Mouse (Mus musculus): ENCODE results near the gene Chn2.

The Chn2 gene

DNA sequence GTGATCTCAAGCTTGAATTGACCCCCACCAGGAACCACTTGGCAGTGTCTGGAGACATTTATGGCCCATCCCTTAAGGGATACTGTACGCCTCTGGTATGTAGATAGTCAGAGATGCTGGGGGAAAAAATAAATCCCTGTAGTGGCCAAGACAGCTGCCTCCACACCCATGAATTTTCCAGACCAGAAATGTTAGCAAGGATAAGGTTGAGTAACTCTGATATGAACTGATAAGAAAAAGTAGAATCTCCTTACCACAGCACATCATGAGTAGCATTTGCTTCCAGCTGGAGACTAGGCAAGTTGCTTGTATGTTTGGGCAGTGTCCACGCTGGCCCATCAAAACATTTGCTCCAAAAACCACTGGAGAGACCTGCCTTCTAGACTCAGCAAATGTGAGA, 239.3 kb downstream of the Chn2 start:
- DNase-seq (ENCODE audit: low read depth, low spot score): no peak

DNA sequence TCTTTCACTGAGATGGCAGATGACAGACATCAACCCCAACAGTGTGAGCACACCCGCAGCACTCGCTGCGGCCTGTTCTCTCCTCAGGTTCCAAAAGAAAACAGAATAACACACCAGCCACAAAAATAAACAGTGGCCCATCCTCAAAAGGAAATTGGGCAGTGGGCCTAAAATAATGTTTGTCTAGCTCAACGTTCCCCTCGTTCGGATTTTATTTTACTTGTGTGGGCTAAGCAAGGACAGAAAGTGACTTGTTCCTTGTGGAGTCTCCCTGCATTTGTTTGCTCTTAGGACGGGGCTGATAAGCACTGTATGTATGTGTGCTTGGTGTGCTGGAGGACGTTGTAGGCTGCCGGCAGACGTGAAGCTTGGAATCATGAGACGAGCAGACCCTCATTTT, 240.0 kb downstream of the Chn2 start:
- DNase-seq (ENCODE audit: low read depth, low spot score): no peak

DNA sequence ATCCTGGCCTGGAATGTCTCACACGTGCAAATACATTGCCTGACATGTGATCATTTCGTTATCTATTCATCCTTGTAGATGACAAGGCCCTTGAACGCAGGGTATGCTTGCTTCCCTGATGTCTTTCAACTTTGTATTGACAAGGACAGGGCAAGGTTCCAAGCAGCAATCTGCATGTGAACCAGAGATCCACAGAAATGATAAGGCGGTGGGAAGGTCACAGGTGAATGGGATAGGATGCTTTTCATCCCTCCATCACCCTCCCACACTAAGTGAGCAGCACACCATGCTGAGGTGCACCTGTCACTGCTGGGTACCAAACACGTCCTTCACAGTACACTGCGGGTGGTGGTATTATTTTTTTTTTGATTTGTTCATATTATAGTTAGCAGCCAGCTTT, 240.9 kb downstream of the Chn2 start:
- no peak for DNase-seq (ENCODE audit: low read depth, low spot score)

DNA sequence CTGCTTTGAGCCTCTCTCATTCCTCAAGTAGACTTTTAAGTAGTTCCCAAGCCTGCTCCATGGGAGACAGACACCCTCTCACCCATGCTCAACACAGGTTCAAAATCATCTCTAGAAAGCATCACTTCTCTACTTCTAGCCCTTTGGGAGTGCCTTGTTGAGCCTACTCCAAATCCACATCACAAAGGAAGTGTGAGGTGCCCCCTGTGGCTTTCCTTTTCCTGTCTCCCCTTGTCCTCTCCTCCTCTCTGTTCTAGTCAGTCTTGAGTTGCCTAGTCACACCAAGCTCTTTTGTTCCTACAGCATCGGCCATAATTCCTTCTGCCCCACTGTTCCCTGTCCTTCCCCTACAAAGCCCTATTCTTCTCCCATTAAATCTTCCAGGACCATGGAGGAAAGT, 243.9 kb downstream of the Chn2 start:
- DNase-seq (ENCODE audit: low read depth, low spot score): no peak

DNA sequence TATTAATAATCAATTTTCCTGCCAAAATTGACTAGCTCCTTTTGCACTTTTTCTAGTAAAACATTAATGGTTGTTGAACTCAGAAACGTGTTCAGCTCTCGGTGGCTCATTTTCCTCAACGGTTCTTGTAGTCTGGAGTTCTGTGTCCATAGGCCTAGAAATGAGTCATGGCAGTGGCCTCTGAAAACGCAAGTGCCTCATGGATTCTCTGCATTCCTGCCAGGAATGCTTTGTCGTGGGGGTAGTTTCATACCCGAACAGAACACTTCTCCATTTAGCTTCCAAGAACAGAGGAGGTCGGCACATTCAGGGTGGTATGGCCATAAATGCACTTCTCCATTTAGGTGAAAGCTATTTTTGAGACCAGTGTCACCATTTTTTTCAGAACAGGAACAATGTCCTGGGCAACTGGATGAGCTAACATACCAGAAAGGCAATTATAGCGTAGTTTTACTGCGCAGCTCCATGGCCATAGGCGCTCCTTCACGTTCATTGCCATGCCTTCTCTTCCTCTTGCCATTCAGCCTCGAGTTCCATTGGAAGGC, 244.9 kb downstream of the Chn2 start:
- DNase-seq (ENCODE audit: low read depth, low spot score): no peak

DNA sequence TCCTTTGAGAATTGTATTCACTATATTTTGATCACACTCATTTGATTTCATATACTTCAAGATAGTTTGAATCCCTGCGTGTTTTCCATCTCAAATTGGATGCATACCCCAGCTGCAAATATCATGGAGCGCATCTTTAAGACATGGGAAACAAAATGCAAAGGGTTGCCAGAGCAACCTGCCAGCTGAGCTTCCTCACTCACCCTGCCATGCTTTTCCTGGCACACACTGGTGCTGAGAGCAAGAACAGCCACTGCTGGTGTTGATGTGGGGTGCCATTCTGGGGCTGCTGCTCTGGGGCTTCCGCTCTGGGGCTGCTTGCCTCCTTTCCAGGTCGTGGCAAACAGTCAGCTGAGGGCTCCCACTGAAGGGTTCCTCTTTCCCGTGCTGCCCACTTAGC, 247.5 kb downstream of the Chn2 start:
- no peak for DNase-seq (ENCODE audit: low read depth, low spot score)

DNA sequence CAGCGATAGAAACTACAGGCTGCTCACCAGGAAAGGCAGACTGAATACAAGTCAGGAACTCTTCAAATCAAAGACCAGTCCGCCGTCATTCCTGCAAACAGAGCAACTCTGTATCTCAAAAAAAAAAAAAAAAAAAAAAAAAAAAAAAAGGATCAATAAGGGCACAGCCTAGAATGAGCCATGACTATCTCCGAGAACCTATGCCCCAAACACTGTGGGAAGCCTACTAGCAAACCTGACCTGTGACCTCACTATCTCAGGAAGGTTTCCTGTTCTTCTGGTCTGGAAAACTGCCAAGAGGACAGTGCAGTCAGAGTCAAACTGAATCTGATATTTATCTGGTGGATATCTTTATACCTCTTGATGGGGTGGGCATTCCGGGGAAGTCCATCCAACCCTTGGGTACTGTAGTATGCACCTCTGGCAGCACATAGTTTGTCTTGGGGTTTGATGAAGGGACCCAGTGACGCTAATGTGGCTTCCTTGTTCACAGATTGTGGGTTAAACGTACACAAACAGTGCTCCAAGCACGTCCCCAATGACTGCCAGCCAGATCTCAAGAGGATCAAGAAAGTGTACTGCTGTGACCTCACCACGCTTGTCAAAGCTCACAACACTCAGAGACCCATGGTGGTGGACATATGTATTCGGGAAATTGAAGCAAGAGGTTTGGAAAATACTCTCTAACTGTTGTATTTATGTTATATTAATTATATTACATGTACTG, 250.6 kb downstream of the Chn2 start:
- peak; percentile 18 for DNase-seq (ENCODE audit: low read depth, low spot score)

DNA sequence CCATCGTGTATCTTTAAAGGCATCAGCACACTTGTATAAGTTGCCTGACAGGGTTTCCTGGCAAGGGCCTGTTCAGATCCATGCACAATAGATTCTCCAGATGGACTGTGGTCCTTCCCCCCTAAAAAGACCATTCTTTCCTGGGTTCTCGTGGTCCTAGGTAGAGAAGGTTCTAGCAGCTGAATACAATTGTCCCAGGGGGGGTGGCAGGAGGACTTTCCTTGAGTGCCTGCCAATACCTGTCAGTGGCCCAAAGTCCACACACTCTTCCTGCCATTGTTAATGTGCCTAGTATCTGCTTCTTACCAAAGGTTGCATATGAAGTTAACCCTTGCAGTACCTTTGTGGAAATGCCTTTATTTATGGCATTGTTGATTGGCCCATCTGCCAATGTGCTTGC, 257.9 kb downstream of the Chn2 start:
- no peak for DNase-seq (ENCODE audit: low read depth, low spot score)

DNA sequence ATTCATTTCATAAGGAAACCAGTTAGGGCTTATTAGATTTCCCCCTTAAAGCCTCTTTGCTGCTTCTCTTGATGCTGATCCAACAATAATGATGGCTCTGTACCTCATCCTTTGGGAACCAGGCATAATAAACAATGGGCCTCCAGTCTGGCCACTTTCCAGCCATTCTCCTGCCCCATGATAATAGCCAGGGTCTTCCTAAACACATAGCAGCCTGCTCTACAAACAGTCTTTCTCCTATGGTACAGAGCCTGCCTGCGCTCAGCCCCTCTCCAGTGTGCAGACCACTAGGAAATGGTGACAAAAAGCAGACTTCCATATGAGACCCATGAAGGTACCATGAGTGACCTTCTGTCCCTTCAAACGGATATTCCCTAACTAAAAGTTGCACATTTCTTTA, 260.1 kb downstream of the Chn2 start:
- DNase-seq (ENCODE audit: low read depth, low spot score): no peak

DNA sequence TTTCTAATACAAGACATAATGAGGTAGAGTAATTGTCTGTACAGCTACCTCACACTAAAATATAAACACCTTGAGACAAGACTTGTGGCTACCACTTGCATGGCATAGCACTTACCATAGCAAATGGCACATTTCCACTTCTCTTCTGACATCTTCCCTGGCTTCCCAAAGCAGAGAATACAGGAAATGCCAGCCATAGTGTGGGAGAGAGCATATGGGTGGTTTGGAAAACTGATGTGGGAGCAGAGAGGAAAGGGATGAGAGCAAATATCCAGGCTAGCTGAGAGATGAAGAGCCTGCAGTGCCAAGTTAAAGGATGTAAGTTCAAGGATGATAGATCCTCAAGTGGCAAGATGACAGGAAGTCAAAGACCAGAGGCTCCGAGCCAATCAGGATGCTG, 266.4 kb downstream of the Chn2 start:
- no peak for DNase-seq (ENCODE audit: low read depth, low spot score)

DNA sequence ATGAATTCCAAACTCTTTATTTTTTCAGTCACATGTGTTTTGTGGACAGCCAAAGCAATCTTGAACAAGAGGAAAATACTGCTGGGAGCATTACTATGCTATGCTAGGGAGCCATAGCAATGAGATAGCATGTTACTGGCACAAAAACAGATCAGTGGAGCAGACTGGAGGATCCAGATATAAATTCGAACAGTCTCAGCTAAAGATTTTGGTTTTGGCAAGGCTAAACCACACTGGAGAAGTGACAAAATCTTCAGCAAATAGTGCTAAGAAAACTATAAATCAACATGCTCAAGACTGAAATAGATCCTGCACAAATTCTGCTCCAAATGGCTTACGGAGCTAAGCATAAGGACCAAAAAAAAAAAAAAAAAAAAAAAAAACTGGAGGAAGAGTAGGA, 273.7 kb downstream of the Chn2 start:
- DNase-seq (ENCODE audit: low read depth, low spot score): no peak

DNA sequence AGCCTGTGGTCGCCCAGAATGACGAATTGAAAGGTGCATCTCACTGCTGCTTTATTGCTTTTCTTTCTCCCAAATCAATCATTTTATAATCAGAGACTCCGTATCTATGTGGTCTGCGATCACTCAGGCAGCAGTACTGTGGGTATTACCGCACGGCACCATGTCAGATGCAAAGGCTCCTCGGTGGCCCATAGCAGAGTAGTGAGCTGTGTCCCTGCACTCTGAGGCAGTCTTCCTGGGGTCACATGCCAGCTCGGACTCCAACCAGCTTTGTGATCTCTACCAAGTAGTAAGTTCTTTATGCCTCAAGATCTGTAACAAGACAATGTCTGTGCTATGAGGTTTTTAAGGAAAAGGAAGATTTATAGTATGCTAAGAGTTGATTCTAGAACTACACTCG, 279.3 kb downstream of the Chn2 start:
- no peak for DNase-seq (ENCODE audit: low read depth, low spot score)

DNA sequence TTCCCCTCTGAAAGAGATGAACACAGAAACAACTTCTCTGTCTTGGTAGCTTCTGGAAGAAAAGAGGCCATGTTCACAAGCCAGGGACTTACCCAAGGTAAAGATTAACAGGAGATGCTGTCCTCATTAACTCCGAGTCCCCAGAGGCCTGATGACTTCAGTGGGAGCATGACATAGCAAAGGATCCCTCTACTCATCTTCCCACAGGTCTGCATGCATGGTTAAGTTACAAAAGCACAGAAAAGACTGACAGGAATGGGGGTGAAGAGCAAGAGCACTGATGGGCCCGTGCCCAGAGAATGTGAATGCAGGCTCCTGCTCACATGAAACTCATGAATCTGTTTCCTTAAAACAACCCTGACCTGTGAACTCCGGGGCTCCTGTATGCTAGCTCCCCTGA, 279.8 kb downstream of the Chn2 start:
- no peak for DNase-seq (ENCODE audit: low read depth, low spot score)

DNA sequence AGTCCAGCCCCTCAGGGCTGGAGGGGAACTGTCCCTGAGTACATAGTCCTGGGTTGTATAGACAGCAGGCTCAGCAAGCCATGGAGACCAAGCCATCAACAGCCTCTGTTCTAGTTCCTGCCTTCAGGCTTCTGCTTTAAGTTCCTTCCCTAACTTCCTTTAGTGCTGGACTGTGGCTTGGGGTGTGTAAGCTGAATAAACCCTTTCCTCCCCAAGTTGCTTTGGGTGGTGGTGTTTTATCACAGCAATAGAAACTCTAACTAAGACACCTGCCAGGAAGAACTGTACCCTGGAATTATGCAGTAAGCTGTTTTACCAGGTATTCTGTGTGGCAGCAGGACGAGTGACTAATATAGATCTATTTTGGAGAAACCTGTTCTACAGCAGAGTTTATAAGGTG, 280.9 kb downstream of the Chn2 start:
- no peak for DNase-seq (ENCODE audit: low read depth, low spot score)

DNA sequence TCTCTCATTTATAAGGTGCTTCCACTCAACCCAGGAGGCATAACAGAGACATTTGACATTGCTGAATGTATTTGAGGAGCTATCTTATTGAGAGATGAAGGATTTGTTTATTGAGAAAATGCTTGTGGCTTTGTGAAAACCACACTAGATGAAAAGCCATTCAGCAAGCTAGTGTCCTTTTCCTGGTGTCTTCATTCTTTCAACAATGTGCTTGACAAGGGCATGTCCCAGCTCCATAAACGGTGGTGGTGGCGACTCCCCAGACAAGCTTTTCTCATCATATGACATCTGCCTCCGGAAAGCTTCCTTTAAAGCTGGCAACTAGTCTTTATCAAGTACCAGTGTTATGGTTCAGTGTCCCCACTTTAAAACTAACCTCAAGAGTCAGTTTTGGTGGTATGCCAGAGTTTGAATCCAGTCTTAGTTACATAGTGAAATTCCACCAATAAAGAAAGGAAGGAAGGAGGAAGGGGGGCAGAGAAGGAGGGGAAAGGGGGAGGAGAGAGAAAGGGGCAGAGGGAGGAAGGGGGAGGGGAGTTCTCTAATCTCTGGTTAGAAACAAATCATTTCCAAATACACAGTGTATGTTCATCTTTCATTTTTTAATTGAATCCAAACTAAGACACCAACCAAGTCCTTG, 286.0 kb downstream of the Chn2 start, which contains the start of gene Prr15:
TSS of gene Prr15 (plus strand) at position 590 of the 640 bp plus-strand sequence.
- no peak for DNase-seq (ENCODE audit: low read depth, low spot score)

DNA sequence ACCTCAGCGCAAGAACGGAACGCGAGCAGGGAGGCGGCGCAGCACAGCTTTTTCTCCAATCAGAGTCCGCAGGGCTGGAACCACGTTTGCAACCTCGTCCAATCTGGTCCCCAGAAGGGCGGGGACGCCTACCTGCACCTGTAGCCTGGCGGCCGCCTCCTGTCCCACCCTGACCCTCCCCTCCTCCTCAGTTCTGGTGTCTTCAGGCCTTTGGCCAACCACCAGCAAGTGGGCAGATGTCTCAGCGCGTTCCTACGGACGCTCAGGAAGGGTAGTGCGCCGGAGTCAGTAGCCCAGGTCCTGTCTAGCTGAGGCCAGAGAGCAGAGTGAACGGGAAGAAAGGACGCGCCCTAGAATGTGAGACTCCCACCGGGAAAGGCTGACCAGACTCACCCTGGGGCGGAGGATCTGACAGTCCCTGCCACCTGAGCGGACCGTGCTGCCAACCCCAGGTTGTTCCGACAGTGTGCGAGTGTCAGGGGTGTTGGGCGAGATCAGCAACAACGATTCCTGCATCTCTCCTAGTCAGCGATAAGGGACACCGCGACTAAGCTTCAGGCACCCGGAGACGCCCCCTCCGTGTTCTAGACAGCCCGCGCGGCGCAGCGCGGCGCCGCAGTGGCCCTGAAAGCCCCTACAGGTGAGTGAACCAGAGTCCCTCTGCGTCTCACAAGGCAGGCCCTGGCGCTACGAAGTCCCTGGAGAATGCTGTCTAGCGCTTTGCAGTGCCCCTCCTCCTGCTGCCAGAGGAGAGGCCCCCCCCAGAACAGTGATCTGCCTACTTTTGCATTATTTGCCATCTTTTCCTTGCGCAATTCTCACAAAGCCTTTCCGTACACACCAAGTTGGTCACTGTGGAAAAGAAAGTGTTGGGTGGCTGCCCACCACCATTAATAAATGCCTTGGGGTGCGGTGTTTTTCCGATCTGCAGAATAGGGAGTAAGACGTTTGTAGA, 287.6 kb downstream of the Chn2 start:
- DNase-seq (ENCODE audit: low read depth, low spot score): peak; percentile 21

DNA sequence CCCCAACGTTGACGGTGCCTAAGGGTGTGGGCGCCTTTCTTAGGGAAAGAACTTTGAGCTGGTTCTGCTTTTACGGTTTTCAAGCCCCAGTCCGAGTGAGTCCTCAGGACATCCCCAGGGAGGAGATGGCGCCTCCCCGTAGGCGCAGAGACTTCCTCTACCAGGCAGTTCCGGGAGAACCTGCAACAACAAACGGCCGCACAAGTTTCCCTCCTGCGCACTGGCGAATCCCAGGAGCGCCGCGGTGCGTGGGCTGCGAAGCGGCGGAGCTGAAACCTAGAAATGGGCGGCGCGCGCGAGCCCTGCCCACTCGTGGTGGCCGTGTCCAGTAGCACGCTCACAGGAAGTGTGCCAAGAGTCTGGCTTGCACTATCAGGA, 288.3 kb downstream of the Chn2 start:
- DNase-seq (ENCODE audit: low read depth, low spot score): no peak

DNA sequence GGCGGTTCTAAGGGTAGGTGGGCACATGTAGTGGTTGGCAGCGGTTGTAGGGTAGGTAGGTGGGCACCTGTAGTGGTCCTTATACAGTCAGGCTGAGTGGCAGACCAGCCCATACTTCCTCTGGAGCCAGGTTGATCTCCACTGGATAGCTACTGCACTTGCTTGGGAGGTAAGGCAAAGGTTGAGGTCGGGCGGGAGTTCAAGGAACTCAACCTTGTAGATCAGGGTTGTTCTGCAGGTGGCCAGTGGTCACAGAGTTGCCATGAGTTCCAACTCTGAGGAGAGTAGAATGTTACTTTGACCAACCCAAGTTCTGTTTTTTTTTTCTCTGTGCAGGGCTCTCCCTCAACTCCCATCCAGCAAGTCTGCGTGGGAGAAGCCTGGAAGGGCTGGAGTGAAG, 289.4 kb downstream of the Chn2 start:
- no peak for DNase-seq (ENCODE audit: low read depth, low spot score)

DNA sequence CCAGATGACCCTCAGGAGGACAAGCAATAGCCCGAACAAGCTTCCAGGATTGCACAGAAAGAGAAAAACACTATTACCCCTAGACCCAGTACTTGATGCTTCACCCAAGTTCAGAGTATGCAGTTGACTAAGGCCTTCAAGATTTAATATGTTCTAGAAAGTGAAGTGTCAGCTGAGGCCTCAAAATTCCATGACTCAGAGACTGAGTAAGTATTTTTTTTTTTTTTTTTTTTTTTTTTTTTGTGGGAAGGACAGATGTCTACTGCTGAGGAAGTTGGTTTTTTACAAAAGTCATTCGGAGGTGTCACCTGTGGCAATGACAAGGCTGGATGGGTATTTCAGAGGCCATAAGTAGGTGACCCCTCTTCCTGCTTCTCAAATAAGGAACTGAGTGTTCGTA, 290.2 kb downstream of the Chn2 start:
- no peak for DNase-seq (ENCODE audit: low read depth, low spot score)

DNA sequence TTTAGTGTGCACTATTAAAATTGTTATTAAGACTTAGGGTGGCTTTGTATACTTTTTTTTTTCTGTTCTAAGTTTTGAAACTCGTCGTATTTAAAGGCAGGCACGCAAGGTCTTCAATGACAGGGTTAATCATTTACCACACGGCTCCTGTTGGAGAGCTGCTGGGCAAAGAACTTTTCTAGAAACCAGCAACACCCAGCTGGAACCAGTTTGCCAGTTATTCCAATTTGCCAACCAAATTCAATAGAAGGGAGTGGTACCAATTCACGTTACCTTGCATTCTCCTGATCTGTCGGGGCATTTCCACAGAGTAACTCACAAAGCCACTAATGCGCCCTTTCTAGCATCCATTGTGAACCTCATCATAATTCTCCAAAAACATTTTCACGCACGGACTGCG, 290.8 kb downstream of the Chn2 start:
- DNase-seq (ENCODE audit: low read depth, low spot score): no peak

DNA sequence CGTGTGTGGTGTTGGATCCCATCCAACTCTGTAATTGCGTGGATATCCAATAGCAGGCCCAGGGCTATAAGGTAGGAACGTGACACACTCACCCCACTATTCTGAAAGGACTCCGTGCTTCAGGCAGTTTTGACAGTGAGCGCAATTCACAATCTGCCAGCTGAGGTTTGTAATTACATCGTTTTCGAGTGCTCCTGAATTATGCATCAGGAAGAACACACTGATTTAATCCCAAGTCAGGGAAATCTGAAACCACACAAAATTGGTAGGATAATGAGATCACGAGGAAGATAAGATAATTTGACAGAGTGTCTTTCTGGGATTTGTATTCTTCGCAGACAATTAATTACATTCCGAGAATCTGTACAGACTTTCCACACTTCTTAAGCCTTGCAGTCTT, 292.4 kb downstream of the Chn2 start:
- no peak for DNase-seq (ENCODE audit: low read depth, low spot score)

DNA sequence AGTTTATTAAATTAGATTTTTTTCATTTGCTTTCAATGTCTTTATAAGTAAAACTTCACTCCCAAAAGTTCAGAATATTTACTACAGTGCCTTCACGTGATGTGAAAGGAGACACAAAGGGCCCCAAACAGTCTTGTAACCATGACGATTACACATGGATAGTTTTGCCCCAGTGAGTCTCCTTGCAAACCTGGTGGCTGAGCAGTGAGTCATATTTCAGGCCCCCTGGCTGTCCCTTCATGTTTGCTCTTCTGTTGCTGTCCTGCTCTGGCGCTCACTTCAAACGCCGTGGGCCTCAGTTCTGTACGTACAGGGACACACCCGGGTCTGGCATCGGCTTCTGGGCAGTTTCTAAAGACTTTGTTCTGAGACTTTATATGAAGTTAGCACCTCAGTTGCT, 292.8 kb downstream of the Chn2 start:
- DNase-seq (ENCODE audit: low read depth, low spot score): no peak
